Mouse (Mus musculus) embryonic stem cell, embryonic (primary cell): ENCODE data around the gene D430041D05Rik.

Source experiments
- CTCF ChIA-PET, 4 experiments: fragments of 300-600 bp in 2 of 4; fragments of 350-600 bp in 2 of 4; sonication (Branson Sonifier 250); formaldehyde crosslinking; loops; one replicate each; lab custom pipeline; 2022; ENCODE audit warnings: inconsistent platforms in 2 of 4; lab: Charles Lee
- POLR2A ChIA-PET, 4 experiments: fragments of 300-600 bp in 2 of 4; fragments of 350-600 bp in 2 of 4; sonication (Branson Sonifier 250); formaldehyde crosslinking; loops; one replicate each; lab custom pipeline; 2022; ENCODE audit warnings: antibody characterized with exemption in 4 of 4, inconsistent platforms in 1 of 4; lab: Charles Lee

Gene D430041D05Rik

DNA sequence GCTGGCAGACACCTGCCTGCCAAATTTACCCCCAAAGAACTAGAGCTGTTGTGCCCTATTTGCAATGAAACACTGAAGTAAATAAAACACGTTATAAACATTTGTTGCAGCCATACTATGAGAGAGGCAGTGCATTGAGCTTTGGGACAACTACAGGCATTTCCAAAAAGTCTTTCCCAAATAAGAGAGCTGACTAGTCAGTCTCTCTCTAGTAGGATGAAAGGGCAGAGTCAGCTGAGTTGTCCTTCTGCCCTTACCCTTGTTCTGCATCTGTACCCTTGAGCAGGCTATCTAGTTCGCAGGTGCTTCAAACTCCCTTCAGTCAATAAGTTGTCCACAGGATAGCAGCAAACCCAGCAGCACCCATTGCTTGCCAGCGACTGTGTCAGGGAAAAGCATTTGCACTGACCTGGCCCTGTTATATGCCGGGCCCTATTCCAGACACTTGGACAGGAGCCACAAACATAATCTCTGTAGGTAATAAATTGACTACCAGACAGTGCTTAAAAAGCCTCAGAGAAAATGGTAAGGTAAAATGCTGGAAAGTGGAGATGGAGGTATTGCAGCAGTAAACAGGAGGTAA lies at the start of gene D430041D05Rik:
TSS of gene D430041D05Rik (minus strand) at position 51 of the 583 bp plus-strand sequence.
- ChIA-PET POLR2A (interaction anchor here in 2 of 4 experiments (1.0 to 2.9 kb wide), 11 partner anchors 7 to 315 kb away, joined by 3 to 17 read pairs (median 4); partner anchors contain the start of genes A930018P22Rik (in 2 of the 2) and Cstf3 (in 1 of the 2)), CTCF (interaction anchor here in 3 of 4 experiments (0.5 to 1.2 kb wide), 4 partner anchors 12 to 274 kb away, joined by 3 to 6 read pairs (median 4); no protein-coding TSS in a partner anchor)

DNA sequence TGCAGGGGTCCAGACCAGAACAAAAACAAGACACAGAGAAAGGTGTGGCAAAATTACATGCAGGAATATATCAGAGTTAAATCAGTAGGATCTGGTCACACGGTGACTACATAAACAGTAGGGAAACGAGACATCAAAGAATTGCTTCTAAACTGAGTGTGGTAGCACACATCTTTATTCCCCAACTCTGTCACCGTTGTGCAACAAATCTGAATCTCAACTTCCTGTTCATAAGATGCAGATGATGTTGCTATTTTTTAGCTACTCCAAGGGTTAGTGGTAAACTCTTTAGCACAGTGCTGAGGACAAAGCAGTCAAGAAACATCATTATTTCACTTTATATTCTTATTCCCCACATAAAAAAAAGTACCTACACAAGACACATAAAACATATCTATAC lies 49.2 kb upstream of the D430041D05Rik start:
- POLR2A ChIA-PET, result interaction anchor here in 1 of 4 experiments (1.4 to 3.1 kb wide), 2 partner anchors 9 to 15 kb away, joined by 3 to 9 read pairs; no protein-coding TSS in a partner anchor
- CTCF ChIA-PET, result no interaction called here

DNA sequence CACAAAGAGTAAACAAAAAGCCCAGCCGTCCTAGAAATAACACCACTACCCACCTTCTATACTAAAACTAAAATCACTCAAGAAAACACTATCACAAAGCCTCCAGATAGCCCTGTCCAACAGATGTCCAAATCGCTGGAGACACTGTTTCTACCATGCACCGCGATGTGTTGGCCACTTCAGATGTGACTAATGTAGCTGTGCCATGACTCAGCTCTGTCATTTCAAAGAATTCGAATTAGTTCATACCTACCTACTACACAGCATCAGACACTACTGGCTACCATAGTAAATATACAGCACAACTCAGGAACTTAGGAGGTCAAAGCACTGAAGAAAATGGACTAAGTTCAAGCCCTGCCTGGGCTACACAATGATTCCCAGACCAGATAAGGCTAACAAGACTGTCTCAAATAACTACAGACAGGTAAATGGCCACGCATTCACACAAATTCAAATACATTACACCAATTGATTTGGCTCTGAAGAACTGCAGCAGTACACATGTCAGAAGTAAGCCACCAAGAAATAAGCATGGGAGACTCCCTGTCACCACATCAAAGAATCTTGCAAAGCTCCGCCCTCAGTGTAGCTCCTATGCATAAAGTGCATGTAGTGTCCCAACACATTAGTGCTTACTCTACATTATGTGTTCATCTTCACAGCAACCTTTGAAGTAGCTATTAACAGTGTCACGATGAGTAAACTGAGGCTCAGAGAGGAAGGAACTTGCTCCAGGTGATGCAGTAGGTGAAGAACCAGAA lies 47.9 kb upstream of the D430041D05Rik start:
- POLR2A ChIA-PET, result interaction anchor here in 1 of 4 experiments (0.7 to 3.1 kb wide), 2 partner anchors 9 to 10 kb away, joined by 3 to 9 read pairs; no protein-coding TSS in a partner anchor

DNA sequence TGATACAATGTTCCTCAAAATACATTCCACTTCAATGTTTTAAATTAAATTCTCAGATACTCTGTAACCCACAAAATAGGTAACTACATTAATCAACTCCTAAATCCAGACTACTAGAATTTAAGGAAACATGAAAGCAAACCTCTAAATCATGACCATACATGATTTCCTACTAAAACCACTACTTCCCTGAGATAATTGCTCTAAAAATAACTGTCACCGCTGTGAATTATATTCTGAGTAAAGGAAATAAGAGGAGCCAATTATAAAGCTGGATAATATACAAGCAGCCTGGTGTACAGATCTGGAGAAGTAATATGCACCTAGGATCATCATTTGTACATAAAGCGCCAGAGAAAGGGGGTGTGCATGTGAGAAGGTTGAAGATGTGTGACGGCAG lies 46.3 kb upstream of the D430041D05Rik start:
- ChIA-PET POLR2A (no interaction called here), CTCF (no interaction called here)

More for the DNA sequence above, 47.9 kb upstream of the D430041D05Rik start:
- CTCF ChIA-PET, result interaction anchor here in 1 of 4 experiments (1.1 kb wide), 1 partner anchor 14 kb away, joined by 3 read pairs; no protein-coding TSS in a partner anchor

DNA sequence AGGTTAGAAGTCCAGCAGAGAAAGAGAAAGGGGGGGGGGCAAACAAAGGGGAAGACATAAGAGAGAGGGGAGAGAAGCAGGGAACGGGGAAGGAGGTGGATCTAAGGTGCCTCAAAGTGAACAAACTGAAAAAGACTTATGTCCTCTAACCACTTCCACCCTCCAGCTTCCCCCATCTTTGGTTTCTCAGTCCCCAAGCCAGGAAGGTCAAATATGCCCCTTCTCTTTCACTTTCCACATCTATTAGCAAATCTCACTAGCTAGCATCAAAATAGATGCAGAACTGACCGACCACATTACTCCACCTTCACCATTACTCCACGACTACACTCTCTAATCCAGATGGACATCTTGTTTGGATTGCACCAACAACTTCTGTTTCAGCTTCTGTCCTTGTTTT lies 39.9 kb upstream of the D430041D05Rik start:
- ChIA-PET CTCF (interaction anchor here in 2 of 4 experiments (0.6 kb wide), 2 partner anchors 210 to 1074 kb away, joined by 4 read pairs; no protein-coding TSS in a partner anchor), POLR2A (interaction anchor here (0.5 to 1.2 kb wide), 6 partner anchors 89 to 299 kb away, joined by 3 to 4 read pairs (median 3); no protein-coding TSS in a partner anchor)

DNA sequence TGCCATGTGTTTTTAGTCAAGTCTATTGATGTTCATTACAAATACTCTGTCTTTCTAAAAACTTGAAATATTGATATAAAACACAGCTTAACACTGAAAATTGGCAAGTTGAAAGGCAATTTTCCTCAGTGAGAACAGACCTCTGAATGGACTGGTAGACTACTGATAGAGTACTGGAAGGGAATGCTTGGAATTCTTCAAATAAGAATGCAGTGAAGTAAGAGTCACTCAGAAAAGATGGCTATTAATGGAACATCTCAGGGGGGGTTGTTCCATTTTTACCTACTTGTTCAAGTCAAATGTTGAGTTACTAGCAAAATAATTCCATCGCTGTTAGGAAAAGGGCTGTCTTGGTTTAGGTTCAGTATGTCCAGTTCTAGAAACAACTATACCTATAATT lies 38.4 kb upstream of the D430041D05Rik start:
- POLR2A ChIA-PET, result interaction anchor here in 1 of 4 experiments (1.4 kb wide), 1 partner anchor 141 kb away, joined by 3 read pairs; the partner anchor contains the start of gene Cstf3
- CTCF ChIA-PET, result no interaction called here

DNA sequence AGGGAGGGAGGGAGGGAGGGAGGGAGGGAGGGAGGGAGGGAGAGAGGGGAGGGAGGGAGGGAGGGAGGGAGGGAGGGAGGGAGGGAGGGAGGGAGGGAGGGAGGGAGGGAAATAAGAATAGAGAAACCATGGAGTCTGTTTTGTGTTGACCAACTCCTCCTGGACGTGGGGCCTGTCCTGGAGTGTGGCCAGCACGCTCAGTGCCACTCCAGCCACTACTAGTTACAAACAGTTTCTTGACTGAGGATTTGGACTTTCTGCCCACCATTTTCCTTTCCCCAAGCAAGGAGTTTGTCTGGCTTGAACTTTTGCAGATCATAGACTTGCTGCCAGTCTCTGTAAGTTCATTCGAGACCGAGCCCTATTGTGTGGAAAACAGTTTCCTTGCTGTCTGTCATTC lies 37.4 kb upstream of the D430041D05Rik start:
- CTCF ChIA-PET, result no interaction called here
- POLR2A ChIA-PET, result no interaction called here

DNA sequence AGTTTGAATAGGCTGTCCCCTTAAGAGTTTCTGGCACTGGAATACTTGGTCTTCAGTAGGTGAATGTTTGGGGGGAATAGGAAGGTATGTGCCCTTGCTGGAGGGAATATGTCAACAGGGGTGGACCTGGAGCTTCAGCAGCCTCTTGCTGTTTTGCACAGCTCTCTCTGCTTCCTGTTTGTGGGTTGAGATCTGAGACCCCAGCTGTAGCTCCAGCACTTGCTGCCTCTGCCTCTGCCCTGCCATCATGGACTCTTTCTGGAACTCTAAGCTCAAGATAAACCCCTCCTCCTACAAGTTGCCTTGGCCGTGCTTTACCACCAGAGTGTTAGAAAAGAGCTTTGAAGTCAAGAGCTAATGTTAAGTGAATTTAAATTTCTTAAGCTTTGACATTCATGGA lies 35.2 kb upstream of the D430041D05Rik start:
- ChIA-PET POLR2A (interaction anchor here in 1 of 4 experiments (1.3 kb wide), 1 partner anchor 113 kb away, joined by 5 read pairs; no protein-coding TSS in a partner anchor), CTCF (interaction anchor here in 1 of 4 experiments (0.5 kb wide), 1 partner anchor 74 kb away, joined by 4 read pairs; no protein-coding TSS in a partner anchor)

DNA sequence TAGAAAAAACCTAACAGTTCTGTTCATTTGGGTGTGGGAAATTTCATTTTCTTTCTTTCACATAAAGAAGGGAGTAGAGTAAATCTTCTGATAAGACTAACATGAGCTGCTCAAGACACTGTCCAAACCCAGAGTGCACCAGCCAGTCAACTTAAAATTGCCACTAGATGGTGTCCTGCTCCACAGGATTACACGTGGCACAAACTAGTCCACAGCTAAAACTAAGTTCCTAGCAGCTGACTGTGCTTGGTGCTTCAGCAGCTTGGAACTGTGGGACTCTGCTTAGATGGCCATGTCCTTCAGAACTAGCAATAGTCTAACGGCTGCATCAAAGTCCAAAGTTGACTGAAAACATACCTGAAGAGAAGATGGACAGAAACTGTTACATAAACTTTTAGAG lies 34.0 kb upstream of the D430041D05Rik start:
- CTCF ChIA-PET, result interaction anchor here (0.6 to 1.3 kb wide), 23 partner anchors 13 to 461 kb away, joined by 3 to 12 read pairs (median 3); partner anchors contain the start of genes Cstf3 (in 2 of the 4) and Tcp11l1 (in 1 of the 4)
- POLR2A ChIA-PET, result interaction anchor here in 3 of 4 experiments (0.6 to 1.3 kb wide), 9 partner anchors 16 to 375 kb away, joined by 3 to 8 read pairs (median 3); partner anchors contain the start of genes Cd59b (in 1 of the 3) and Cstf3 (in 1 of the 3)

DNA sequence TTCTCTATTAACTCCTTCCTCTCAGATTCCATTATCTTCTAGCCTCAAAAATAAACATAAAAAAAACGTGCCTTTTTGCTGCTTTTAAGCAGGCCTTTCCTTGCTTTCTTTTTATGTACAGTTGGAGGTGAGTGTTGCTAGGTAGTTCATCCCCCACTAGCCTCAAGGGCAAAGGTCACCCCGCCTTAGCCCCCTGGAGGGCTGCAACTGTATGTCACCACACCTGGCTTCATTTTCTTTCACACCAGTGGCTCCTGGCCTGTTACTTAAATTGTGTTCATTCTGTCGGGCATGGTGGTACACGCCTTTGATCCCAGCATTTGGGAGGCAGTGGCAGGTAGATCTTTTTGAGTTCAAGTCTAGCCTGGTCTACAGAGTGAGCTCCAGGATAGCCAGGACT lies 31.5 kb upstream of the D430041D05Rik start:
- ChIA-PET POLR2A (interaction anchor here in 1 of 4 experiments (1.0 kb wide), 1 partner anchor 299 kb away, joined by 4 read pairs; no protein-coding TSS in a partner anchor), CTCF (no interaction called here)

DNA sequence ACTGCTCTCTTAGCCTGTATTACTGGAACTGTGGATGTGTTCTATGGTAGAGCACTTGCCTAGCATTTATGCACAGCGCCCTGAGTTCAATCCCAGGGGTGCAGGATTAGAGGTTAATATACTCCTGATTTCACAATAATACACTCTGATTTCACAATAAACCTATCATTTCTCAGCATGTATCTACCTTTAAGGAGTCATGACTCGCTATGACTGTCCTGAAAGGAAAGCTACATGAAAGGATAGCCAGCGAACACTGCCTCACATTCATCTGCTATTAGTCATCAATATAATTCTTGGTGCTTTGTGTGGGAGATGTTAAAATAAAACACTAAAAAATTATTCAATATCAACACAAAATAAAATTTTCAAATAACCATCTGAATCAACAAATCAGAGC lies 25.4 kb upstream of the D430041D05Rik start:
- POLR2A ChIA-PET, result no interaction called here
- CTCF ChIA-PET, result interaction anchor here in 1 of 4 experiments (1.1 kb wide), 1 partner anchor 12 kb away, joined by 3 read pairs; no protein-coding TSS in a partner anchor

DNA sequence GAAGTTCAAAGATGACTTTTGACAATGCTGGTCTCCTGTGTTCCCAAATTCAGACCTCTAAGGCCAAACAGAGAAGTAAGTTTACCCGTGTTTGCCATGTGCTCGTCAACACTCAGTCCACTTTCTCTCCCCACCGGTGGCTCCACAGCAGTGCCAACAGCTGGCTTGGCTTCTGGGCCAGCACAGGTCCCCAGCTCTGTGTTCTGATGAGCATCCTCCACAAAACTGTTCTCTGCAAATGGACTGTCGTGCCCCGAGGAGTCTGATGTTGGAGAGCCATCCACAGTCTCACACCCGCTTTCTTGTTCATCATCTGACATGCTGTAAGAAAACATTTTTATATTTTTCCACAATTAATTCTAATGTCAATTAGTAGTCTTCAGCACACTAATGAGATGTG lies 20.3 kb upstream of the D430041D05Rik start:
- POLR2A ChIA-PET, result no interaction called here
- CTCF ChIA-PET, result no interaction called here

DNA sequence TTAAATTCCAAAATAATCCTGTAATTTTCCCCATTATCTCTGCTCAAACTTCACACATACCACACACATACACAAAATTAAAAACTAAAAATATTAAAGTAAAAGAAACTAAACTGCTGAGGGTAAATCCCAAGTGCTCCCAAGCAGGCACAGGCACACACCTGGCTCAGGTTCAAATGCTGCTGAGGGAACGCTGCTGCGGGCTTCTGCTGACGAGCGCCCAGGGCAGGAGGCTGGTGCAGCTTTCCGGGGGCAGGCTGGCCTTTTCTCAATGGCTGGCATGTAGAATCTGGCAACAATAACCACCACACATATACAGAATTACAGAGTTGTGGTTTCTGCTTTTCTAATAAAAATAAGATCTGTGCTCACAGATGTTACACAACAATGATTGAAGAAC lies 19.8 kb upstream of the D430041D05Rik start:
- POLR2A ChIA-PET, result no interaction called here
- CTCF ChIA-PET, result no interaction called here

DNA sequence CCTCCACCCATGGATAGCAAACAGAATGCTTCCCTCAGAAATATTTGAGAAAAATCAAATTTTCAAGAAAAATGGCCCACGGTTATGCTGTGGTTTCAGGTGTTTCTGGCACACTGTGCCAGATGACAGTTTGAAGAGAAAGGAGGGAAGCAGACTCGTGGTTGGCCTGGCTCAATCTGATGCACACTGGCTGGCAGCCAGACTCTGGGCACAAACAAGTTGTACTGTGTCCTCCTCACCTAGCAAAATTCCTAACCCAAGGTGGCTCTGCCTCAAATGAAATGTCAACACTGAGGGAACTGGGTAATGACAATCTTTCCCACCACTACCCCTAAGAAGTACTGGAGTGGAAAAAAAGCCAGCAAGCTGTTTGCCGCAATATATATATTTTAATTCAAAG lies 15.3 kb upstream of the D430041D05Rik start:
- ChIA-PET CTCF (no interaction called here), POLR2A (no interaction called here)

DNA sequence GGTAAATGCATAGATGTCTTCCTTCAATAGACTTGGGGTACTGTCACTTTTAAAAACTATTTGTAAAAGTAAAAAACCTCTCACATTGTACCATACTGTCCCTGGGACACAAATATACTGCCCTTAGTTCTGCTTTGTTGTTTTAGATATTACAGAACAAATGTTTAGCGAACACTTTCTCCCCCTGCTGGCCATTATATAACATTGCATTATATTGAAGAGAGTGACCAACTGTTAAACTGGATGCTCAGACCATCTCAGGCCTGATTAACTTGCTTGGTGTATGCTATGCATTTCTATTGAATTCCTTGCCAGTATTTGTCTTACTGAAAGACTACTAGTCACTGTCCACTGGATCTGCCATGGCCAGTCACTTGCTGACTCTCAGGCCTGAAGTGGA lies 11.4 kb upstream of the D430041D05Rik start:
- ChIA-PET POLR2A (no interaction called here), CTCF (interaction anchor here in 1 of 4 experiments (0.5 kb wide), 1 partner anchor 198 kb away, joined by 5 read pairs; no protein-coding TSS in a partner anchor)

DNA sequence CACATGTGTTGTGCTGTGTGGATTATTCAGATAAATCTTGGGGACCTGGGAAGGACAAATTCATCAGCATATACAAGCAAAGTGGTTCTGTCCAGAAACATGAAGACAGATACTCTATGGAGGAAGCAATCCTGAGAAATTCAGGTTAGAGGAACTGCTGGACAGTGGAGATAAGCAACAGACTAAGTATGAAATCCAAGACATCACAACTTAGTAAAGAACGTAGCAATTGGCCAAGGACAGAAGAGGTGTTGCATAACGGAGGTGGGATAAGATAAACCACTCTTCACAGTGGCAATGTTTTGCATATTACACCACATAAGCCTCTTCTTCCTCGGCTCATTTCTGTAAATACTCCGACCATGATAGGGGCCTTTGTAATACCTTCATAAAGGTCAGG lies 10.0 kb upstream of the D430041D05Rik start:
- POLR2A ChIA-PET, result interaction anchor here in 2 of 4 experiments (1.6 to 3.0 kb wide), 2 partner anchors 11 to 275 kb away, joined by 4 to 17 read pairs; partner anchors contain the start of gene D430041D05Rik (in 1 of the 2)
- CTCF ChIA-PET, result interaction anchor here in 1 of 4 experiments (0.6 kb wide), 1 partner anchor 8 kb away, joined by 4 read pairs; no protein-coding TSS in a partner anchor

DNA sequence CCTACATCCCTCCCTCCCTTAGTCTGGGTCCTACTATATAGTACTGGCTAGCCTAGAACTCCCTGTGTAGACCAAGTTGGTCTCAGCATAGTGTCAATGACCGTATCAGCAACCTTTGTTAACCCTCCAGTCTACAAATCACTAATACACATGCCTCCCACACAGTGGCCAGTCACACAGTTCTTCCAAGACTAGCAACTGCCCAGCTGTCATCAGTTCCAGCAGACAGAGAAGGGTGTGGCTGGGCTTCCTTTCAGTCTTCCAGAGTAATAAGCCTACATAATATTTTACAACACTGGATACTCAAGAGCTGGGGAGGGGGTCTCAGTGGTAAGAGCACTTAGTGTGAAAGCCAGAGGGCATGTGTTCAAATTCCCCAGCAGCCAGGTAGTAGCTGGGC lies 9.2 kb upstream of the D430041D05Rik start:
- ChIA-PET CTCF (interaction anchor here in 1 of 4 experiments (1.0 kb wide), 1 partner anchor 297 kb away, joined by 3 read pairs; no protein-coding TSS in a partner anchor), POLR2A (interaction anchor here in 2 of 4 experiments (0.8 to 3.0 kb wide), 5 partner anchors 10 to 298 kb away, joined by 3 to 17 read pairs (median 3); partner anchors contain the start of genes A930018P22Rik (in 1 of the 2) and D430041D05Rik (in 1 of the 2))

DNA sequence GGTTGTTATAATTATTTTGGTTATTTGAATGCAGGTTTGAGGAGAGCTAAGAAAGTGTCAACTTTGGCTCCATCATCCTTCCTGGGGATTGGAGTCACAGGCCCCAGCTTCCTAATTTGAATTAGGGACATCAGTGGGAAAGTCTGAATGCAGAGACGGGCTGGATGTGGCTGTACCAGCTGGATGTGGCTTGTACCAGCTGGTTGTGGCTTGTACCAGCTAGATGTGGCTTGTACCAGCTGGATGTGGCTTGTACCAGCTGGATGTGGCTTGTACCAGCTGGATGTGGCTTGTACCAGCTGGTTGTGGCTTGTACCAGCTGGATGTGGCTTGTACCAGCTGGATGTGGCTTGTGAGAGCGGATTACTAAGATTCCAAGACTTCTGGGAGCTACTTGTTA lies 8.6 kb upstream of the D430041D05Rik start:
- CTCF ChIA-PET, result interaction anchor here in 2 of 4 experiments (1.0 to 1.1 kb wide), 2 partner anchors 266 to 296 kb away, joined by 3 read pairs; no protein-coding TSS in a partner anchor

More for the DNA sequence above, 8.6 kb upstream of the D430041D05Rik start:
- POLR2A ChIA-PET, result interaction anchor here in 2 of 4 experiments (1.1 to 3.0 kb wide), 6 partner anchors 9 to 297 kb away, joined by 3 to 17 read pairs (median 4); partner anchors contain the start of genes D430041D05Rik (in 2 of the 2), A930018P22Rik (in 1 of the 2) and Cstf3 (in 1 of the 2)
